Mouse (Mus musculus) layer of hippocampus, postnatal 10 days (tissue): ENCODE results near the gene Zfp384. TPM values are rescaled to one million over a fixed set of nuclear protein-coding genes. Genes with fewer than 3 reads are reported as not detected.
A peak's percentile ranks its signal among the peaks of the same experiment; 100 is the strongest.
"Not testable (repeated sequence)": the region's sequence is repeated elsewhere in the genome, so short reads cannot be mapped to it uniquely, and the experiment has no call there.

ENCODE experiments used
- DNase-seq, 2 experiments: peaks; one replicate each; pipeline ENCODE4 v3.0.0; 2021; ENCODE audit warnings: low spot score in 2 of 2
- total RNA-seq, 2 experiments: library from RNA; stranded (reverse); gene quantifications; 2 replicates each; pipeline ENCODE4 v1.2.3; 2021

Gene Zfp384
- total RNA-seq, 2 experiments from 2014 or later: 44.4 to 45.2 TPM

DNA sequence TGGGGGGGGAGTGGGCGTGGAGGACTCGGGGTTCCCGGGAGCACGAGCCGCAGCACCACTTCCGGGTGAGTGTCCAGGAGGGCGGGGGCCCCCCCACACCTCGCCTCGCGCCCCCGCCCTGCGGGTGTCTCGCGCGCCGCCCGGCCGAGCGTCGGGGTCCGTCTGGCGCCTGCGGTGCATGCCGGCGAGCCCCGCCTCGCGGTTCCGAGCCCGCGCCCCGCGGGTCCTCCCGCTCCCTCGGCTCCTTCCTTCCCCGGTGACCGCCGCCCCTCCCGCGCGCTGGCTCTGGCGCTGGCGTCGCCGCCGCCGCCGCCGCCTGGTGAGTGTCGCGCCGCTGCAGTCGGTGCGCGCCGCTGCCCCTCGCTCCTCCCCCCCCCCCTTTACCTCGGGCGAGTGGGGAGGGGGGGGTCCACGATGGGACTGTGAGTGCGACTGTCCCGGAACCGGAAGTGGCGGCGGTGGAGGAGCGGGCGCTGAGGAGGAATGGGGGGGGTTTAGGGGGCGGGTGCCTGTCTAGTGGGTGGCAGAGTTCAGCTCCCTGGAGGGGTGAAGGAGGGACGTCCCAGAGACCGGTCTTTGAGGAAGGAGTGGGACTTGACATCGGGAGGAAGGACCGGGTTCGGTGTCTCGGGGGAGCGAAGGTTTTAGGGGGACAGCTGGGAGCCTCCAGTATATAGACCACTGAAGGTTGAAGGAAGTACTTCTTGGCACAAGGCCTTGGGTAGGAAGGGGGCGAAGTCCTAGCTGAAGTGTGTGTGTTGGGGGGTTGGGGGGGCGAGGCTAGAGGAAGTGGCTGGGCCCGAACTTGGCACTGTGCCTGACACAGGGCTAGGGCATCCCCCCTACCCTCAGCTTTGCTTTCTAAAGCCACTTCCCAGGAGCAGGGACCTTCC lies 482 bp downstream of the Zfp384 start:
- peak; percentile 69 to 77 for DNase-seq

DNA sequence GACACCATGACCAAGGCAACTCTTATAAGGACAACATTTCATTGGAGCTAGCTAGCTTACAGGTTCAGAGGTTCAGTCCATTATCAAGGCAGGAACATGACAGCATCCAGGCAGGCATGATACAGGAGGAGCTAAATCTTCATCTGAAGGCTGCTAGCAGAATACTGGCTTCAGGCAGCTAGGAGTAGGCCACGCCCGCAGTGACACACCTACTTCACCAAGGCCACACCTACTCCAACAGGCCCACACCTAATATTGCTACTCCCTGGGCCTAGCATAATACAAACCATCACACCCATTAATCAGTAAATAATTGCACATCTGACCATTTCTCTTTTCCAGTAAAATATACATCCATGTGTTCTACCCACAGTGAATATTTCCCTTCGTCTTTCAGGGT lies 8.7 kb downstream of the Zfp384 start:
- no peak for DNase-seq

DNA sequence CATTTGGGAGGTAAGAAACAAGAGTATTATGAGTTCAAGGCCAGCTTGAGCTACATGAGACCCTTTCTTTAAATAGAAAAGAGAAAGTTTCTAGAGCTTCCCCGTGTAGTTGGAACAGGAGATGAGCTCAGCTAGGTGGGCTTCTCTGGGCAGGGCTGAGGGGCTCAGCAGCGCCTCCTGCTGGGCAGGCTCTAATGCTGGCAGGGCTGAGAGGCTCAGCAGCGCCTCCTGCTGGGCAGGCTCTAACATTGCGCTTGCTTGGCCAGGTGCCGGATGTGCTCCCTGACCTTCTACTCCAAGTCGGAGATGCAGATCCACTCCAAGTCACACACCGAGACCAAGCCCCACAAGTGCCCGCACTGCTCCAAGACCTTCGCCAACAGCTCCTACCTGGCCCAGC lies 21.6 kb downstream of the Zfp384 start:
- DNase-seq: peak; percentile 54

DNA sequence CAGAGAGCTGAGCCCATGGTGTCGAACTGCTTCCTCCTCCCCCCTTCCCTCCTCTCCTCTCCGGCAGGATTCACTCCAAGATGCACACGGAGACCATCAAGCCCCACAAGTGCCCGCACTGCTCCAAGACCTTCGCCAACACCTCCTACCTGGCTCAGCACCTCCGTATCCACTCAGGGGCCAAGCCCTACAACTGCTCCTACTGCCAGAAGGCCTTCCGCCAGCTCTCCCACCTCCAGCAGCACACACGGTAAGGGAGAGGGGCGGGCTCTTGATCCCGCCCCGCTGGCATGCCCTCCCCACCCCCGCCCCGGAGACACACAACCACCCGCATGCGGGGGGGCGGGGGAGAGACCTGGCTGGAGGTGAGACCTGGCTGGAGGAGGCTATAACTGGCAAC lies 22.7 kb downstream of the Zfp384 start:
- DNase-seq: no peak

DNA sequence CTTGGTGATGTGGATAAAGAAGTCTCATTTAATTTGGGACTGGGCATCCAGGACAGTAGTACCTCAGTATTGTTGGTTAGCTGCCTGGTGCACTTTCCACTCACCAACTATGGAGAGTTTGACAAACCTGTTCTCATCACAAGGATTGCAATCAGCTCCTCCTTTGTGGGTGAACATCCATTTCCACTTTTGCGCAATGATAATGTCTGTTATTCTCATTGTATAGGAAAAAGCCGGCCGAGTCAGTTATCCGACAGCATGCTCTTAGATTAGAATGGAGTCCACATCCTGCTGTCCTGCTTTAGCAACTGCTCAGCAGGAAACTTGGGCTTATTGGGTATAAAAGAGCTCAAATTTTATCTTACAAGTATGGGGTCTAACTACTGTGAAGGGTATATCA lies 29.7 kb downstream of the Zfp384 start:
- DNase-seq: no peak

DNA sequence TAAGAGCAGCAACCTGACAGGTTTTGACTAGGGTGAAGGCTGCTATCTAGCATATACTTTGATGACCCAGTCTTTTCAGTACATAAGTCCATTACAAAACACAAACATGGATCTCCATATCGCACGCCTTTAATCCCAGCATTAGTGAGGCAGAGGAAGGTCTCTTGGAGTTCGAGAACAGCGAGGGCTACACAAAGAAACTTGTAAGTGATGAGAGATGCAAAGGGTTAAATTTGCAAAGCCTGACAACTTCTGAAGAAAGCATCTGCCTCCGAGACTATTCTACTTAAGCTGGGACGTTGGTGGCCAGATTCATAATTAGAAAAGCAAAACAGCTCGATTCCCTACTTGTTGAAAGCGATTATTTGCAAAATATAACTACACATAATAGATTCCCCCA lies 30.2 kb downstream of the Zfp384 start:
- DNase-seq: no peak

DNA sequence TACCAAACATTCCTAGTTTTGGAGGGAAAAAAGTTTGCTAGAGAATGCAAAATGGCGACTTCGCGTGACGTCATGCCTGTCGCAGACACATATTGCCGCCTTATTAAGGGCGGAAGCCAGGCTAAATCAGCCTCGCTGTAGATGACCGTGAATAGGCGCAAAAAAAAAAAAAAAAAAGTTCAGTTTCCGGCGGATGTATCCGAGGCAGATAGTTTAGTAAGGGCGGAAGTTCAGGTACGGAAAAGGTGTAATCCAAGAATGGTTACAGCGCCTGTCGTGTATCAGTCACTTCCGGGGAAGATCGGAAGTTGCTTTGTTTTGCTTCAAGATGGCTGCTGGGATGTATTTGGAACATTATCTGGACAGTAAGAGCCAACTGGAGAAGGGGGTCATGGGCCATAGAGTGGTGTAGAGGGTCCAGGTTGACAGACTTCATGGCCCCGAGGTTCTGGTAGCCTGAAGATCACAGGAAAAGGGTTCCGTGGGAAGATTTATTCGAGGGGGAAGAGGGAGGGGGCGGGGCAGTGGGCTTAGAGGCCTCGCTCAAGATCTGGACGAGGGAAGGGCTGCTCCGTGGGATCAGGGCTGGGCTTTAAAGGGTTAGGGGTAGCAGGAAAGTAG lies 30.7 kb downstream of the Zfp384 start, which contains the start of gene Ing4:
Gene Ing4 (plus strand): TSS at position 228 of the 621 bp plus-strand sequence.
- peak; percentile 84 to 87 for DNase-seq

DNA sequence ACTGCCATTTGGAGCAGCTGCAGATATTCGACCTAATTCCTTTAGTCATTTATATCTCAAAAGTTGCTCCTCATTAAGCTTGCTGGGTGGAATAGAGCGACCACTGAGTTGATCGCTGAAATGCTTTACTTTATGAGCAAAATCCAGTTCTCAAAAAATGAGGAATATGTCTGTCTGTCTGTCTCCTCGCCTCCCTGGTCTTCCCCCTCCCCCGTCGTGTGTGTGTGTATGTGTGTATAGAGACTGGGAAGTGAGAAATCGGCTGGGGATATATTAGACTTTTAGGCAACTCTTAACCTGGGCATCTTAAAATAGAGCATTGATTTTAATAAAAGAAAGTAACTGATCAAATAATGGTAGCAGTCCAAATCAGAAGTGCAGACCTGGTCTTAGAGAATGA lies 31.3 kb downstream of the Zfp384 start:
- no peak for DNase-seq

DNA sequence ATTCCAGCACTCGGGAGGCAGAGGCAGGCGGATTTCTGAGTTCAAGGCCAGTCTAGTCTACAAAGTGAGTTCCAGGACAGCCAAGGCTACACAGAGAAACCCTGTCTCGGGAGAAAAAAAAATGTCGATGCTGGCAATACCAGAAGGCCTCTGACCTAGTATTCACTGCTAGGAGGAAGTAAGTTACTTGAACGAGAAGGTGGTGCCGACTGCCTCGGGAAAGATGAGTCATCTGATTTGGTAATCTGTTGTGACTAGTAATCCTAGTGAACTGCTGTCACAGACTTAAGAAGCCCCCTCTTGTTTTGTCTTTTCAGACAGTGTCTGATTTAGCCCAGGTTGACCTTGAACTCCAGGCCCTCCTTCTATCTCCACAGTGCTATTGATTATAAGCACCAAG lies 32.1 kb downstream of the Zfp384 start:
- DNase-seq: no peak

DNA sequence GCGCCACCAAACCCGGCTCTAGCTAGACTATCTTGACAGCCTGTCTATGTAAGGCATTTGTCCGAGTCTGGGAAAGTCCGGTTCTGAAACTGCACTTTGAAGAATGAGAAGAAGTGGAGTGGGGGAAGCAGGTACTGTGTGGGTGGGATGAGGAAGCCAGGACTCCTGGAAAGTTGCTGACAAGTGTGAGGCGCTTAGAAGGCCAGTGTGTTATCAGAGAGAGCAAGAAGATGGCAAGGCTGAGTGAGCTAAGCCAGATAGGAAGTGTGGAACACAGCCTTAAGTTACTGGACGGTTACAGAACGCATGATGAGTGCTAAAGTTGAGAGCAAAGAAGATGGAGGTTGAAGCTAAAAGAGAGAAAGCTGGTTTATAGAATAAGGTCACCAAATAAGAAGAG lies 33.1 kb downstream of the Zfp384 start:
- DNase-seq: no peak

DNA sequence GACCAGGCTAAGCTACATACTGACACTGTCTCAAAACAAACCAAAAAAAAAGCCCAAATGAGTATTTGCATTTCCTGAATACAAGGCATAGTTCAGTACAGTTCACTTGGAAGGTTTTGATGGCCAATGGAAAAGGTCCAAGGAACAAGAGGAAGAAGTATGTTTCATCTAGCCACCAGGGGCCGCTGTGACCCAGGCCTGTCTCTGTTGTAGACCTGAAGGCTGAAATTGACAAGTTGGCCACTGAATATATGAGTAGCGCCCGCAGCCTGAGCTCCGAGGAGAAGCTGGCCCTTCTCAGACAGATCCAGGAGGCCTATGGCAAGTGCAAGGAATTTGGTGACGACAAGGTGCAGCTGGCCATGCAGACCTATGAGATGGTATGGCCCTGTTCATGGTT lies 37.7 kb downstream of the Zfp384 start:
- DNase-seq: peak; percentile 84 to 89

DNA sequence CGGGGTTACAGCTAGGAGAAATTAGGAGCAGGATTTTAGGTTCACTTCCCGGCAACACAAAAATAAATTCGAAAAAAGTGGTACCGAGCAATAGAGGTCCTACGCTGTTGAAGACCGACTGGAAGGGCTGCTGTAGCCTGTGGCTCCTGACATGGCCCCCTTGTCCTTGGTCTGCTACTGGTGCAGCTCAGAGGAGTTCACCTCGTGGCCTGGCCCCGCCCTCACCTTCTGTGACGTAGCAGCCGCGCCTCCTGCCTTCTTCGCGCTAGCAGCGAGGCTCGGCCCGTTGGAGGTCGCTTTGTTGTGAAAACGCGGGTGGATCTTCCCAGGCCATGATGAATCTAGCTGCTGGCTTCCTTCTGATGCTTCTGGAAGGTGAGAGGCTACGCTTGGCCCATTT lies 40.7 kb downstream of the Zfp384 start, which contains the start of gene Acrbp:
Gene Acrbp (plus strand): TSS at position 12 of the 400 bp plus-strand sequence.
- no peak for DNase-seq

DNA sequence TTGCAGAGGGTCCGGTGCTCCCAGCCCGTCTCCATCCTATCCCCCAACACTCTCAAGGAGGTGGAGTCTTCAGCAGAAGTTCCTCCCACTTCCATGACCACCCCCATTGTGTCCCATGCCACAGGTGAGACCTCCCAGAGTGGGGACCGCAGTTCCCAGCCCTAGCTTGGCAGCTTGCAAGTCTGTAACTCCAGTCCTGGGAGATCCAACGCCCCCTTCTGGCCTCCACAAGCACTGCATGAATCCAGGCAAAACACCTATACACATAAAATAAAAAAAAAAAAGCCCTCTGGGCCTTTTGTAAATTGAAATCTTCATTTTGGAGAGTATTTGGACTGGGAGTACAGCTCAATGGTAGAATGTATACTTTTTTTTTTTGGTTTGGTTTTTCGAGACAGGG lies 42.3 kb downstream of the Zfp384 start:
- DNase-seq: no peak

DNA sequence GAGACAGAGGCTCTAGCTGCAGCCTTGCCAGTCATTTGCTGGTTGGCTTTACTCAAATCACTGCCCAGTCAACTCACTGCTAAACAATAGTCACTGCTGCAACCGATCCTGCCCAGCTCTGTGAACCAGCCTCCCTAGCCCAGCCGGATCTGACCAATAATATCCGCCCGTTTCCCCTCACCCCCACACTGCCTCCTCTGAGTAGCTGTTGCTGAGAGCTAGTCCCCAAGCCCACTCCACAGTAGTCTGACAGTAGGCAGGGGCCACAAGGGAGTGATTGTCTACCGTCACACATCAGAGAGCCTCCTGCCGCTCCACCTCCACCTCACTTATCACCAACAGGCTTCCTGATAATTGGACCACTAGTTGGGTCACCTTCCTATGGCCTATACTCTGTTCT lies 52.5 kb downstream of the Zfp384 start:
- DNase-seq: no peak

DNA sequence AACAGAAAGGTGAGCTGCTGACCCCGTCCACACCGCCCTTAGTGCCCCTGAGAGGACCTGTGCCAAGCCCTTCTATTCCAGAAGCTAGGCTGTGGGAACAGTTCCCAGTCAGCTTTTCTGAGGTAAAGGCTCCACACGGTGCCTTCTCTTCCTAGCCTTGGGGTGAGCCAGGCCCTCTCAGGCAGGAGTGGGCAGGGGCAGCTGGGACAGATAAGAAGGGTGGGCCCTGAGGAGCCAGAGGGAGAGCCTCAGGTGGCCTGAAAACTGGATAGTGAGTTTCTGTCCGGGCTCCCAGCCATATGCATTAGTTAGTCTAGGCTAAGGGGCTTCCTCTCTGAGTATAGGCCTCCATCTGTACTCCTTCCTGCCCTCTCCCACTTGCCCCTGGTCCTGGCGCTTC lies 53.6 kb downstream of the Zfp384 start:
- DNase-seq: no peak

DNA sequence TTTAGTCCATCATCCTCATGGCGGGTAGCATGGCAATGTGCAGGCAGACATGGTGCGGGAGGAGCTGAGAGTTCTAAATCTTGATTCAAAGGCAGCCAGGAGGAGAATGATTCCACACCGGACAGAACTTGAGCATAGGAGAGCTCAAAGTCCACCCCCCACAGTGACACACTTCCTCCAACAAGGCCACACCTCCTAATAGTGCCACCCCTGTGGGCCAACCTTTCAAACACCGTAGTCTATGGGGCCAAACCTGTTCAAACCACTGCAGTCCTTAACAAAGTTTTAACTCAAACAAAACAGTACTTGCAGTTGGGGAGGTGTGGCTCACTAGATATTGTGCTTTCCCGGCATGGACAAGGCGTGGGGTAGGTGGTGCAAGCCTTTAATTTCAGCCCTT lies 55.0 kb downstream of the Zfp384 start:
- no peak for DNase-seq

DNA sequence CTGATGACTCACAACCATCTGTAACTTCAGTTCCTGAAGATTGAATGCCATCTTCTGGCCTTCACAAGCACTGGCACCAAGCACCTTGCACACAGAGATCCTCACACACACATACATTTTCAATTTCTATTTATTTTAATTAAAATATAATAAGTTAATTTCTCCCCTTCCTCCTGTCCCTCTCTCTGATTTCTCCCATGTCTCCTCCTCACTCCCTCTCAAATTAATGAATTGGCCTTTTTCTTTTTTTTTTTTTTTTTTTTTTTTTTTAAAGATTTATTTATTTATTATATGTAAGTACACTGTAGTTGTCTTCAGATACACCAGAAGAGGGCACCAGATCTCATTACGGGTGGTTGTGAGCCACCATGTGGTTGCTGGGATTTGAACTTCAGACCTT lies 56.3 kb downstream of the Zfp384 start:
- DNase-seq: not testable (repeated sequence)

DNA sequence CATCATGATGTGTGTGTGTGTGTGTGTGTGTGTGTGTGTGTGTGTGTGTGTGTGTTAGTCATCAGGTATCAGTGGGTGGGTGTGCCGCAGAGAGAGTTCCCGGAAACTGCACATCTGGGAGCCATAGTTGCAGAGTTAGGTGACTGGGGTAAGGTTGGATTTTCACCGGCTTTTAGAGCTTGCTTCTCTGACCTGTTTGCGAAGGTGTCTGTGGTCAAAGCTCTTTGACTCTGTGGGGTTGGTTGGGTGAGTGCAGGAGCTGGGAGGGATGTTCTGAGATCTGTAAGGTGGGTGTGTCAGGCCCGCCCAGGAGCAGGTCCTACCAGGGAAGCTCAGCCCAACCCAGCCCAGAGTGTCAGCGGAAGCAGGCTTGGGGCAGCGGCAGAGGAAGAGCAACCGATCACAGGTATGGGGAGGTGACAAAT lies 58.6 kb downstream of the Zfp384 start, which contains the start of gene Lpar5:
Gene Lpar5 (plus strand): TSS at position 350 of the 425 bp plus-strand sequence.
- DNase-seq: no peak

DNA sequence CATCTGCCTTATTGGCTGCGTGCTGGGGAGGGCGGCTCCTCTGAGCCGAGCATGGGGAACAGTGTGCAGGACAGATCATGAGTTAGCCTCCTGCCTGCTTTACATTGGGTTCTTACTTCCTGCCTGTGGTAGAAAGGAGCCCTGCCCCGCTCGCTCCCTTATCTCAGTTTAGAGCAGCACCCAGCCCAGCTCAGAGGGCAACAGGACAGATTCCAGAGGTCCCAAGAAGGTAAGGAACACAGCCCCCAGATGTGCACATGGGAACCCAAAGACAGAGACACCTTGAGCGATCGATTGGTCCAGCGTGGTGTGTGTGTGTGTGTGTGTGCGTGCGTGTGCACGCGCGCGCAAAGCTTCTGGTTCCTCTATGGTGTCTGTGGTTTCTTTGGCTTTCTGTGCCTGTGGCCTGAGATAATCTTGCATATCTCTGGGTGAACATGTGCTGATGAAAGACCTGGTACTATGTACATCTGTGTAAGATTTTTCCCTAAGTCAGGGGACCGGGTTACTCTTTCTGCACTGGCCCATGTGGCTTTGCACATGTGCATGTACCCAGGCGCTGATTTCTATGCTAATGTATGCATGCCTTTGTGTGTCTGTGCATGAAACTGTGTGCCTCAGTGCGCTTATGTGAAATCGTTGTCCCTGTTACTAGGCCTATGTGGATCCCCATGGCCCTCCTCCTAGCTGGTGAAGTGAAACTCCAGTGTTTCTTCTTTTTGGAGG lies 62.4 kb downstream of the Zfp384 start:
- no peak for DNase-seq

DNA sequence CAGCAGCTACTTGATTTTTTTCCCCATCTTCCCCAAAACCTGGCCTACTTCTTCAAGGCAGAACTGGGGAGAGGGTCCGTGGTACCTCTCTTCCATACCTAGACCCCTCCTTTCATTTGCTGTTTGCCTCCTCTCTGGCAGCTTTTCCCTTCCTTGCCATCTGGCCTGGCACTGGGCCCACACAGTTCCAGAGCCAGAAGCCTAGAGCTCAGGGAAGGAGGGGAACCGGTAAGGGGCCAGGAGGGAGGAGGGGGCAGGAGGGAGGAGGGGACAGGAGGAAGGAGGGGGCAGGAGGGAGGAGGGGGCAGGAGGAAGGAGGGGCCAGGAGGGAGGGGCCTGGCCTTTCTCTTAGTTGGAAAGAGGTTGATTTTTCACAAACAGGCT lies 62.9 kb downstream of the Zfp384 start:
- peak; percentile 73 to 77 for DNase-seq

DNA sequence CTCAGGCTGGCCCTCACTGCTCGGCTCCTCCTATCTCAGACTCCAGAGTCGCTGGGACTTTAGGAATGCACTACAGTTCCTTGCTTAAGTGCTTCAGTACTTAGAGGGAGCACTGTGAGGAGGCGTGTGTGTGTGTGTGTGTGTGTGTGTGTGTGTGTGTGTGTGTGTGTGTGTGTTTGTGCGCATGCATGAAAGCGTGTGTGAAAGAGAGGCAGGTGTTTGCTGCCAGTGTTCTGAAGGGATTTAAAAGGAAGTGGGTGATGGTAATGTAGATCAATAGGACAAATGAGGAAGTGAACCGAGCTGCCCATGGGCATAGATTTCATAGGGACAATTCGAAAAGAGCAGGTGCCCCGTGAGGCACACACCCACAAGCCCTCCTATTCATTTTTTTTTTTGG lies 64.9 kb downstream of the Zfp384 start:
- no peak for DNase-seq

DNA sequence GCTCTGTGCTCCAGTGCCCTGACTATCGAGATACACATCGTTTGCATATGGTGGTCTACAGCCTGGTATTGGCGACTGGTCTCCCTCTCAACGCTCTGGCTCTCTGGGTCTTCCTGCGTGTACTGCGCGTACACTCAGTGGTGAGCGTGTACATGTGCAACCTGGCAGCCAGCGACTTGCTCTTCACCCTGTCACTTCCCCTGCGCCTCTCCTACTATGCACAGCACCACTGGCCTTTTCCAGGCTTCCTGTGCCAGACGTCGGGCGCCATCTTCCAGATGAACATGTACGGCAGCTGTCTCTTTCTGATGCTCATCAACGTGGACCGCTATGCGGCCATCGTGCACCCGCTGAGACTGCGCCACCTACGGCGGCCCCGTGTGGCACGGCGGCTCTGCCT lies 72.4 kb downstream of the Zfp384 start:
- DNase-seq: no peak
